Mouse (Mus musculus) heart, embryonic 13.5 days (tissue): ENCODE measurements around the gene Rdh5. TPM values are rescaled to one million over a fixed set of nuclear protein-coding genes. Genes with fewer than 3 reads are reported as not detected.

Source experiments
- ATAC-seq: fragments of 200-750 bp; cut with Nextera tagmentation; 2 replicates; pipeline ENCODE4 v1.8.0; 2017; ENCODE audit warnings: moderate TSS enrichment; ENCODE audit not compliant: insufficient number of reproducible peaks, low FRiP score, low TSS enrichment; ENCODE audit errors: extremely low read depth
- H3K27ac ChIP-seq: fragments of 300-500 bp; sonication (generic); replicated peaks from 2 replicates; pipeline ENCODE4 v1.5.1; 2015; ENCODE audit warnings: moderate library complexity, mild to moderate bottlenecking, inconsistent platforms
- H3K27me3 ChIP-seq: fragments of 300-500 bp; sonication (generic); replicated peaks from 2 replicates; pipeline ENCODE4 v1.6.1; 2015; ENCODE audit warnings: mild to moderate bottlenecking, inconsistent platforms
- H3K36me3 ChIP-seq: fragments of 300-500 bp; sonication (generic); 2 replicates; pipeline ENCODE4 v1.6.1; 2015; ENCODE audit warnings: mild to moderate bottlenecking, inconsistent platforms
- H3K4me1 ChIP-seq: fragments of 300-500 bp; sonication (generic); 2 replicates; pipeline ENCODE4 v1.6.1; 2015; ENCODE audit warnings: inconsistent platforms
- H3K4me2 ChIP-seq: fragments of 300-500 bp; sonication (generic); 2 replicates; pipeline ENCODE4 v1.6.1; 2015; ENCODE audit warnings: inconsistent platforms, mild to moderate bottlenecking, moderate library complexity
- H3K4me3 ChIP-seq: fragments of 300-500 bp; sonication (generic); 2 replicates; pipeline ENCODE4 v1.5.1; 2015; ENCODE audit warnings: moderate library complexity, mild to moderate bottlenecking, inconsistent platforms
- H3K9ac ChIP-seq: fragments of 300-500 bp; sonication (generic); 2 replicates; pipeline ENCODE4 v1.6.1; 2015; ENCODE audit warnings: inconsistent platforms, mild to moderate bottlenecking, moderate library complexity
- H3K9me3 ChIP-seq: fragments of 300-500 bp; sonication (generic); 2 replicates; pipeline ENCODE4 v1.6.1; 2016; ENCODE audit warnings: inconsistent platforms
- WGBS: fragments of 180-500 bp; shearing (Covaris S2); methylation state at CpG from one replicate; pipeline ENCODE4 v1.1.7; 2015; ENCODE audit warnings: mixed read lengths; 5-methylcytosine and 5-hydroxymethylcytosine counted together
- polyA plus RNA-seq: library from polyadenylated mRNA; unstranded; fragments of >200 nt; fragmentation: Nextera tagmentation; extraction: Ambion mirVana; gene quantifications from 2 replicates; pipeline ENCODE4 v1.2.1, GENCODE M21; 2015

Rdh5 gene
- polyA plus RNA-seq: 8.9 and 10.3 TPM in 2 replicates

- H3K4me1 ChIP-seq: peaks cover 49% of the 10 kb centered on the region
- ATAC-seq: no peak
- peaks cover 16% of the 10 kb centered on the region for H3K36me3 ChIP-seq
- peak within 1 kb of the TSS; percentile 91 for H3K9ac ChIP-seq
- H3K27me3 ChIP-seq: peaks cover 2% of the 10 kb centered on the region; the same call in 1 of the 2 replicates
- H3K9me3 ChIP-seq: no peaks in the 10 kb centered on the region
- WGBS: 19% methylated on average over 1 of the region's 1 CpGs
- H3K27ac ChIP-seq: peak within 1 kb of the TSS; percentile 95
- H3K4me3 ChIP-seq: peak within 1 kb of the TSS; percentile 91
- H3K4me2 ChIP-seq: peak within 1 kb of the TSS; percentile 70
Measured at GRCm38 (mm10) chr10:128922822-128923012, at the start of gene Rdh5. Rdh5 (minus strand) TSS chr10:128922888.

DNA sequence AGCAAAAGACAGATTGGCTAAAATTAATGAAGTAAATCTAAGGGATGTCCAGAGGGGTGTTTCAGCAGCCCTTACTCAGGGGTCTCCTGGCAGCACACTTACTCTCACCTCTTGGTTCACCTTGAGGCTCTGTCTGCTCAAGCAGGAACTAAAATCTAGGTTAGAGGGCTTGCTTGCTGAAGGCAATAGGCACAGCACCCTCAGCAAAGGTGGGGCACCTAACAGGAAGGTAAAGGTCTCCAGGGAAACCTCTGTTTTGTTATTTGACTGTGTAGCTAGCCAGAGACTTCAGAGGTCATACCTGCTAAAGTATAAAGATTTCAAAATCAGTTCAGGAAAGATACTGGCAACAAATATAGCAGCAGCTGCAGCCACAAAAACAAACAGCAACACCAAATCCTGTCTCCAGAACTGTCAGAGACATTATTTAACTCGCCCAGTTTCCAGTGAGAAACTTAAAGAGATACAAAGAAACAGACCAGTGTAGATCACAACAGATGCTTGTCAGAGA lies 48.1 kb upstream of the Rdh5 start:
- Histone ChIP-seq H3K4me1 (peaks cover under 1% of the 10 kb centered on the region; the same call in 1 of the 2 replicates), H3K4me3 (no peak overlapping the region), H3K9ac (no peak overlapping the region), H3K27ac (no peak overlapping the region), H3K27me3 (no peaks in the 10 kb centered on the region; the same call in 1 of the 2 replicates), H3K9me3 (no peaks in the 10 kb centered on the region), H3K36me3 (no peaks in the 10 kb centered on the region), H3K4me2 (no peak overlapping the region)
- WGBS: 50% methylated on average over 1 of the region's 1 CpGs
- no peak for ATAC-seq

GRCm38 (mm10) chr10:128968341-128968749 lies 45.7 kb upstream of the Rdh5 start:
- Histone ChIP-seq H3K4me2 (no peak overlapping the region), H3K9ac (no peak overlapping the region; the same call in 1 of the 2 replicates), H3K27ac (no peak overlapping the region), H3K9me3 (no peaks in the 10 kb centered on the region), H3K4me1 (no peaks in the 10 kb centered on the region), H3K27me3 (no peaks in the 10 kb centered on the region; the same call in 1 of the 2 replicates), H3K4me3 (no peak overlapping the region), H3K36me3 (no peaks in the 10 kb centered on the region)
- WGBS: 26% methylated on average over 1 of the region's 1 CpGs
- ATAC-seq: no peak

DNA sequence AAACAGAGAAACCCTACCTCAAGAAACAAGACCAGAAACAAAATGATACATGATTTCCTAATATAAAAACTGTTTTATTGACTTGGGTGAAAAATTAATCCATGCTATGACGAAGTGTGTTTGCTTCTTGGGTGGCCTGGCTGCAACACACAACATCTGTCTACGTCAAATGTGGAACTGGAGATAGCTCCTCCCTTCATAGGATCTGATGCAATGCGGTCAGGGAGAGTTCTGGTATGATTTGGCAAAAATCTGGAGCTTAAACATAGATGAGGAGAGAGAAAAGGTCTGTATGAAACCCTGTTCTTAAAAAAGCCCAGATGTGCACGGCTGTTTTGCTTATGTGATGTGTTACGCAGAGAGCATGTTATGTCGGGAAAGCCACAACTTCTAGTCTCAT lies 43.2 kb upstream of the Rdh5 start:
- H3K4me3 ChIP-seq: no peak overlapping the region
- H3K4me1 ChIP-seq: peaks cover 2% of the 10 kb centered on the region; the same call in 1 of the 2 replicates
- 76% methylated on average over 6 of the region's 6 CpGs for WGBS
- H3K36me3 ChIP-seq: no peaks in the 10 kb centered on the region
- no peaks in the 10 kb centered on the region; the same call in 1 of the 2 replicates for H3K27me3 ChIP-seq
- H3K9me3 ChIP-seq: no peaks in the 10 kb centered on the region
- no peak overlapping the region for H3K27ac ChIP-seq
- no peak overlapping the region for H3K9ac ChIP-seq
- ATAC-seq: no peak
- H3K4me2 ChIP-seq: no peak overlapping the region

DNA sequence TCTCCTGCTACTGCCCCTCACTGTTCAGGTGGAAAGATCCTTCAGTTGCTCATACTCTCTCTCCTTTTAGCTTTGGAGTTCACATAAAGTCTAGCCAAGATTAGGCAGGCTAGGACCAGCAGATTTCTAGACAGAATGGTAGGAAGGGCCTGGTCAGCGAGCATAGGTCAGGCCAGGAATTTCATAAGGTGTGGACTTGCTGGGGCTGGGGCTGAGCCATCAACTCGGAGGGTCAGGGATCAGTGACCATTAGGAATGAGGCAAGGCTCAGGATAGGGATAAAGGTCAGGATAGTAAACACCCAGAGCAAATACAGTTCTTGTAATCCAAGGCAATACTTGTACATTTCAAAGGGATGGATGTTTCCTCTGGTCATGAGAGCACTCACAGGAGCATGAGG lies 42.3 kb upstream of the Rdh5 start:
- ATAC-seq: no peak
- Histone ChIP-seq H3K27ac (no peak overlapping the region), H3K9me3 (no peaks in the 10 kb centered on the region), H3K4me2 (no peak overlapping the region), H3K4me3 (no peak overlapping the region), H3K4me1 (peaks cover 7% of the 10 kb centered on the region; the same call in 1 of the 2 replicates), H3K9ac (no peak overlapping the region), H3K27me3 (no peaks in the 10 kb centered on the region; the same call in 1 of the 2 replicates), H3K36me3 (no peaks in the 10 kb centered on the region)
- WGBS: 58% methylated on average over 2 of the region's 2 CpGs

- no peak within 1 kb of the TSS for H3K4me2 ChIP-seq
- 68% methylated on average over 12 of the region's 12 CpGs for WGBS
- peaks cover 7% of the 10 kb centered on the region; the same call in 1 of the 2 replicates for H3K4me1 ChIP-seq
- peaks cover 15% of the 10 kb centered on the region for H3K27me3 ChIP-seq
- H3K9me3 ChIP-seq: no peaks in the 10 kb centered on the region
- no peak for ATAC-seq
- H3K9ac ChIP-seq: no peak within 1 kb of the TSS
- H3K4me3 ChIP-seq: no peak within 1 kb of the TSS
- no peaks in the 10 kb centered on the region for H3K36me3 ChIP-seq
- H3K27ac ChIP-seq: no peak within 1 kb of the TSS
Measured at GRCm38 (mm10) chr10:128960590-128961584, 38.2 kb upstream of the Rdh5 start, which contains the start of gene Mettl7b. Mettl7b (minus strand) TSS chr10:128960988.

GRCm38 (mm10) chr10:128960142-128960541 lies 37.5 kb upstream of the Rdh5 start:
- ATAC-seq: no peak
- no peak overlapping the region for H3K9ac ChIP-seq
- no peak overlapping the region for H3K4me3 ChIP-seq
- H3K27ac ChIP-seq: no peak overlapping the region
- peaks cover 7% of the 10 kb centered on the region; the same call in 1 of the 2 replicates for H3K4me1 ChIP-seq
- no peaks in the 10 kb centered on the region for H3K9me3 ChIP-seq
- H3K27me3 ChIP-seq: peaks cover 20% of the 10 kb centered on the region
- 61% methylated on average over 4 of the region's 4 CpGs for WGBS
- H3K36me3 ChIP-seq: no peaks in the 10 kb centered on the region
- H3K4me2 ChIP-seq: no peak overlapping the region

- H3K4me3 ChIP-seq: no peak overlapping the region
- no peak overlapping the region for H3K4me2 ChIP-seq
- no peaks in the 10 kb centered on the region for H3K9me3 ChIP-seq
Measured at GRCm38 (mm10) chr10:128958340-128958739, 35.7 kb upstream of the Rdh5 start.

DNA sequence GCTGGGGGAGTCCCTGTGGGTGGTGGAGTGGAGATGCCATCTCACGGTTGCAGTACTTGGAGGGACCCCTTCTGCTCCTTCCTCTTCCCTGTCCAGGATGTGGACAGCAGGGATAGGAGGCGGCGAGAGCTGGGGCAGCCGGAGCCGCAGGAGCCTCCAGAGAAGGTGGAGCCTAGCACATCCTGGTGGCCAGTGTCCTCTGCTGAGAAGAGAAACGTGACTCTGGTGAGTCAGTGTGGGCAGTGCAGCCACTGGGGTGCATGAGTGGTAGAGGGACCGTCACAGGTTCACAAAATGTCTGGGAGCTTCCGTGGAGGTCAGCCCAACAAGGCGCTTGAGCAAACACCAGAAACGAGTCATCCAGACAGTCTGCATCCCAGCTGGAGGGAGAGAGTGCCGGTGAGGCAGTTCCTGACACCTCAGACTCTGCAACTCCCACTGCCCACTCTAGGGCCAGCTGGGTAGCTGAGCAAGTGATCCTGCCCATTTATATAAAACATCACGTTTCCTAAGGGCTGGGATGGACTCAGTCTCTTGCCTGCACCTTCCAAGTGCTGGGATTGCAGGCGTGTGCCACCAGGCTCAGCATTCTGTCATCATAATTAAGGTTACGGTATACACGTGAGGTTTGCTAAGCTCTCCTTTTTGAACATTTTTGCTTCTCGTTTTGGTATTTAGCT lies 27.7 kb upstream of the Rdh5 start:
- Histone ChIP-seq H3K27ac (no peak overlapping the region), H3K36me3 (no peaks in the 10 kb centered on the region), H3K4me1 (no peaks in the 10 kb centered on the region), H3K9ac (no peak overlapping the region), H3K4me2 (no peak overlapping the region), H3K9me3 (no peaks in the 10 kb centered on the region), H3K27me3 (peaks cover 10% of the 10 kb centered on the region; the same call in 1 of the 2 replicates), H3K4me3 (no peak overlapping the region)
- WGBS: 55% methylated on average over 16 of the region's 16 CpGs
- ATAC-seq: no peak

More at GRCm38 (mm10) chr10:128958340-128958739, 35.7 kb upstream of the Rdh5 start:
- H3K36me3 ChIP-seq: no peaks in the 10 kb centered on the region
- H3K9ac ChIP-seq: no peak overlapping the region
- WGBS: 73% methylated on average over 10 of the region's 10 CpGs
- H3K27ac ChIP-seq: no peak overlapping the region
- H3K27me3 ChIP-seq: peaks cover 26% of the 10 kb centered on the region
- no peak for ATAC-seq
- peaks cover 7% of the 10 kb centered on the region; the same call in 1 of the 2 replicates for H3K4me1 ChIP-seq

DNA sequence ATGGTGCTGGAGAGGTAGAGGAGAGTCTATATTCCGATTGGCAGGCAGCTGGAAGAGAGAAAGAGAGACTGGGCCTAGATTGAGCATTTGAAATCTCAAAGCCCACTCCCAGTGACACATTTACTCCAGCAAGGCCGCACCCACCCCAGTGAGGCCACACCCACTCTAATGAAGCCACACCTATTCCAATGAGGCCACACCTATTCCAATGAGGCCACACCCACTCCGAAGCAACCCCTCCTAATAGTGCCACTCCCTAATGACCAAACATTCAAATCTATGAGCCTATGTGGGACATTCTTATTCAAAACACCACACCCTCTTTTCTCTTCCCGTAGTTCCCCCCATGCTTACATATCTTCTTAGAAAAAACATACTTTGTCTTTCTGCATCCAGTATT lies 24.8 kb upstream of the Rdh5 start:
- H3K9me3 ChIP-seq: no peaks in the 10 kb centered on the region
- WGBS: 80% methylated on average over 4 of the region's 4 CpGs
- H3K4me2 ChIP-seq: no peak overlapping the region
- no peaks in the 10 kb centered on the region for H3K36me3 ChIP-seq
- H3K27me3 ChIP-seq: peaks cover 15% of the 10 kb centered on the region; the same call in 1 of the 2 replicates
- ATAC-seq: no peak
- no peak overlapping the region for H3K27ac ChIP-seq
- H3K9ac ChIP-seq: no peak overlapping the region
- no peaks in the 10 kb centered on the region for H3K4me1 ChIP-seq
- H3K4me3 ChIP-seq: no peak overlapping the region

- Histone ChIP-seq H3K9me3 (no peaks in the 10 kb centered on the region), H3K9ac (no peak overlapping the region), H3K27me3 (peaks cover 19% of the 10 kb centered on the region; the same call in 1 of the 2 replicates), H3K27ac (no peak overlapping the region), H3K4me1 (no peaks in the 10 kb centered on the region), H3K36me3 (no peaks in the 10 kb centered on the region), H3K4me3 (no peak overlapping the region), H3K4me2 (no peak overlapping the region)
- no peak for ATAC-seq
- WGBS: 17% methylated on average over 3 of the region's 3 CpGs
Measured at GRCm38 (mm10) chr10:128945675-128946074, 23.0 kb upstream of the Rdh5 start.
